Mouse (Mus musculus): ENCODE measurements at regions not wholly inside any gene's neighbourhood (a gene's known extent, or its start where the extent isn't known, plus 50 kb on each side); places are given as distances from the start of the nearest gene placed in this dataset.

GRCm38 (mm10) chr8:53881551-53881950 is 195.9 kb upstream of the Vegfc start:
- no peak overlapping the region for H3K4me2 ChIP-seq (replicated peaks)
- no peaks in the 10 kb centered on the region for H3K9me3 ChIP-seq (replicated peaks)
- H3K27ac ChIP-seq, result no peak overlapping the region
- no peaks in the 10 kb centered on the region for H3K4me1 ChIP-seq
- no peak overlapping the region for H3K9ac ChIP-seq
- WGBS, result 78% methylated on average over 1 of the region's 1 CpGs
- no peak overlapping the region for H3K4me3 ChIP-seq
- H3K27me3 ChIP-seq, result no peaks in the 10 kb centered on the region
- no peak for ATAC-seq (ENCODE audit: low FRiP score)
- no peaks in the 10 kb centered on the region for H3K36me3 ChIP-seq

- H3K9me3 ChIP-seq (replicated peaks), result no peaks in the 10 kb centered on the region
- 80% methylated on average over 4 of the region's 4 CpGs for WGBS
Observed at GRCm38 (mm10) chr8:53892205-53892710, 185.1 kb upstream of the Vegfc start.

GRCm38 (mm10) chr8:53892770-53893169 is 184.6 kb upstream of the Vegfc start:
- no peak for ATAC-seq (ENCODE audit: low FRiP score)
- no peaks in the 10 kb centered on the region for H3K27me3 ChIP-seq
- H3K4me1 ChIP-seq, result no peaks in the 10 kb centered on the region
- no peaks in the 10 kb centered on the region for H3K9me3 ChIP-seq (replicated peaks)
- H3K27ac ChIP-seq, result no peak overlapping the region
- H3K4me2 ChIP-seq (replicated peaks), result no peak overlapping the region
- H3K9ac ChIP-seq, result no peak overlapping the region
- no peaks in the 10 kb centered on the region for H3K36me3 ChIP-seq
- 78% methylated on average over 3 of the region's 3 CpGs for WGBS
- no peak overlapping the region for H3K4me3 ChIP-seq

More at GRCm38 (mm10) chr8:53892205-53892710, 185.1 kb upstream of the Vegfc start:
- no peak overlapping the region for H3K9ac ChIP-seq
- no peaks in the 10 kb centered on the region for H3K27me3 ChIP-seq
- no peaks in the 10 kb centered on the region for H3K36me3 ChIP-seq
- ATAC-seq (ENCODE audit: low FRiP score), result no peak
- H3K4me1 ChIP-seq, result no peaks in the 10 kb centered on the region
- H3K4me2 ChIP-seq (replicated peaks), result no peak overlapping the region
- H3K27ac ChIP-seq, result no peak overlapping the region
- H3K4me3 ChIP-seq, result no peak overlapping the region

- Histone ChIP-seq H3K27me3 (no peaks in the 10 kb centered on the region), H3K36me3 (no peaks in the 10 kb centered on the region), H3K4me1 (no peaks in the 10 kb centered on the region), H3K4me2 (replicated peaks) (no peak overlapping the region), H3K9ac (no peak overlapping the region), H3K9me3 (replicated peaks) (no peaks in the 10 kb centered on the region), H3K4me3 (no peak overlapping the region), H3K27ac (no peak overlapping the region)
- ATAC-seq (ENCODE audit: low FRiP score), result no peak
- WGBS, result 77% methylated on average over 4 of the region's 4 CpGs
Observed at GRCm38 (mm10) chr8:53922343-53922742, 155.1 kb upstream of the Vegfc start.

- no peaks in the 10 kb centered on the region for H3K9me3 ChIP-seq (replicated peaks)
- no peak for ATAC-seq (ENCODE audit: low FRiP score)
- no peak overlapping the region for H3K4me3 ChIP-seq
- H3K27ac ChIP-seq, result no peak overlapping the region
- no peaks in the 10 kb centered on the region for H3K4me1 ChIP-seq
- no peak overlapping the region for H3K4me2 ChIP-seq (replicated peaks)
- H3K27me3 ChIP-seq, result no peaks in the 10 kb centered on the region
- H3K9ac ChIP-seq, result no peak overlapping the region
- WGBS, result 63% methylated on average over 5 of the region's 5 CpGs
- H3K36me3 ChIP-seq, result no peaks in the 10 kb centered on the region
Observed at GRCm38 (mm10) chr8:53930685-53931084, 146.7 kb upstream of the Vegfc start.

- Histone ChIP-seq H3K9me3 (replicated peaks) (no peaks in the 10 kb centered on the region), H3K27me3 (no peaks in the 10 kb centered on the region), H3K4me1 (no peaks in the 10 kb centered on the region), H3K4me3 (no peak overlapping the region), H3K27ac (no peak overlapping the region), H3K4me2 (replicated peaks) (no peak overlapping the region), H3K36me3 (no peaks in the 10 kb centered on the region), H3K9ac (no peak overlapping the region)
- no peak for ATAC-seq (ENCODE audit: low FRiP score)
Observed at GRCm38 (mm10) chr8:53938392-53938791, 139.0 kb upstream of the Vegfc start.

- no peaks in the 10 kb centered on the region for H3K4me1 ChIP-seq
- WGBS, result 75% methylated on average over 1 of the region's 1 CpGs
- H3K27ac ChIP-seq, result no peak overlapping the region
- no peaks in the 10 kb centered on the region for H3K9me3 ChIP-seq (replicated peaks)
- ATAC-seq (ENCODE audit: low FRiP score), result no peak
- no peaks in the 10 kb centered on the region for H3K27me3 ChIP-seq
- no peak overlapping the region for H3K4me3 ChIP-seq
- H3K4me2 ChIP-seq (replicated peaks), result no peak overlapping the region
- no peak overlapping the region for H3K9ac ChIP-seq
- H3K36me3 ChIP-seq, result no peaks in the 10 kb centered on the region
Observed at GRCm38 (mm10) chr8:53939519-53939918, 137.9 kb upstream of the Vegfc start.

- WGBS, result 92% methylated on average over 2 of the region's 2 CpGs
- Histone ChIP-seq H3K36me3 (no peaks in the 10 kb centered on the region), H3K4me3 (no peak overlapping the region), H3K4me2 (replicated peaks) (no peak overlapping the region), H3K9ac (no peak overlapping the region), H3K27ac (no peak overlapping the region), H3K9me3 (replicated peaks) (no peaks in the 10 kb centered on the region), H3K27me3 (no peaks in the 10 kb centered on the region), H3K4me1 (no peaks in the 10 kb centered on the region)
- ATAC-seq (ENCODE audit: low FRiP score), result no peak
Observed at GRCm38 (mm10) chr8:53941144-53941543, 136.3 kb upstream of the Vegfc start.

- H3K4me3 ChIP-seq, result no peak overlapping the region
Observed at GRCm38 (mm10) chr8:53945561-53945960, 131.8 kb upstream of the Vegfc start.

GRCm38 (mm10) chr8:53947384-53947783 is 130.0 kb upstream of the Vegfc start:
- Histone ChIP-seq H3K9ac (no peak overlapping the region), H3K4me1 (no peaks in the 10 kb centered on the region), H3K9me3 (replicated peaks) (no peaks in the 10 kb centered on the region), H3K4me2 (replicated peaks) (no peak overlapping the region), H3K27me3 (no peaks in the 10 kb centered on the region), H3K27ac (no peak overlapping the region), H3K4me3 (no peak overlapping the region), H3K36me3 (no peaks in the 10 kb centered on the region)
- ATAC-seq (ENCODE audit: low FRiP score), result no peak

More at GRCm38 (mm10) chr8:53945561-53945960, 131.8 kb upstream of the Vegfc start:
- no peak overlapping the region for H3K27ac ChIP-seq
- no peaks in the 10 kb centered on the region for H3K27me3 ChIP-seq
- no peaks in the 10 kb centered on the region for H3K9me3 ChIP-seq (replicated peaks)
- no peaks in the 10 kb centered on the region for H3K36me3 ChIP-seq
- H3K4me1 ChIP-seq, result no peaks in the 10 kb centered on the region
- WGBS, result 45% methylated on average over 2 of the region's 2 CpGs
- no peak overlapping the region for H3K4me2 ChIP-seq (replicated peaks)
- no peak for ATAC-seq (ENCODE audit: low FRiP score)
- H3K9ac ChIP-seq, result no peak overlapping the region

GRCm38 (mm10) chr8:53954476-53955158 is 122.8 kb upstream of the Vegfc start:
- Histone ChIP-seq H3K36me3 (no peaks in the 10 kb centered on the region), H3K4me1 (no peaks in the 10 kb centered on the region), H3K9me3 (replicated peaks) (no peaks in the 10 kb centered on the region), H3K4me3 (no peak overlapping the region), H3K27me3 (no peaks in the 10 kb centered on the region), H3K9ac (no peak overlapping the region), H3K27ac (no peak overlapping the region), H3K4me2 (replicated peaks) (no peak overlapping the region)
- no peak for ATAC-seq (ENCODE audit: low FRiP score)
- 71% methylated on average over 4 of the region's 4 CpGs for WGBS

- H3K4me3 ChIP-seq, result no peak overlapping the region
- no peaks in the 10 kb centered on the region for H3K27me3 ChIP-seq
- H3K4me2 ChIP-seq (replicated peaks), result no peak overlapping the region
- no peak for ATAC-seq (ENCODE audit: low FRiP score)
- H3K9ac ChIP-seq, result no peak overlapping the region
- no peaks in the 10 kb centered on the region for H3K9me3 ChIP-seq (replicated peaks)
- no peaks in the 10 kb centered on the region for H3K36me3 ChIP-seq
- H3K27ac ChIP-seq, result no peak overlapping the region
- H3K4me1 ChIP-seq, result no peaks in the 10 kb centered on the region
- WGBS, result 54% methylated on average over 2 of the region's 2 CpGs
Observed at GRCm38 (mm10) chr8:53956148-53956547, 121.3 kb upstream of the Vegfc start.

GRCm38 (mm10) chr8:53958548-53958947 is 118.9 kb upstream of the Vegfc start:
- Histone ChIP-seq H3K4me2 (replicated peaks) (no peak overlapping the region), H3K4me1 (no peaks in the 10 kb centered on the region), H3K9ac (no peak overlapping the region), H3K27me3 (no peaks in the 10 kb centered on the region), H3K9me3 (replicated peaks) (no peaks in the 10 kb centered on the region), H3K4me3 (no peak overlapping the region), H3K27ac (no peak overlapping the region), H3K36me3 (no peaks in the 10 kb centered on the region)
- WGBS, result 58% methylated on average over 1 of the region's 1 CpGs
- ATAC-seq (ENCODE audit: low FRiP score), result no peak

Data from hindbrain, embryonic 12.5 days (tissue).